Mouse (Mus musculus): Measurements from ENCODE around the gene Lilra6.
"Not testable (repeated sequence)": the region's sequence is repeated elsewhere in the genome, so short reads cannot be mapped to it uniquely, and the experiment has no call there.

The Lilra6 gene

DNA sequence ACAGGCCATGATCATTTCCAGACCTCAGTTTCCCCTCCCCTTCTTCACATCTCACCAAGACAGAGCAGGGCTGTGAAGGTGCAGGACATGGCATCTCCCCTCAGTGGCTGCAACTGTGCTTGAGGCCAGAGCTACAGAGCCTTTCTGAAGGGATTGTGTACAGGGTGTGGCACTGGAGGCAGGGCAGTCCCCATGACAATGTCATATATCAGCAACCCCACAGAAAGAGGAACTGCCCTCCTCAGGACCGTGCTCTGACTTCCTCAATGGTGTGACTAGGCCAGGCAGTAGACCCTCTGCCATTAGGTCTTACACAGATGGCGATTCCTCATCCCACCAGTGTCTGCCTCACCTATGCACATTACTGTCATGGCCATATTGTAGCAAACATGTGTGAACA lies at the start of gene Lilra6:
Gene Lilra6 (minus strand): TSS at position 117 of the 400 bp plus-strand sequence.
- not testable (repeated sequence) for DNase-seq (ENCODE audit: low spot score)

DNA sequence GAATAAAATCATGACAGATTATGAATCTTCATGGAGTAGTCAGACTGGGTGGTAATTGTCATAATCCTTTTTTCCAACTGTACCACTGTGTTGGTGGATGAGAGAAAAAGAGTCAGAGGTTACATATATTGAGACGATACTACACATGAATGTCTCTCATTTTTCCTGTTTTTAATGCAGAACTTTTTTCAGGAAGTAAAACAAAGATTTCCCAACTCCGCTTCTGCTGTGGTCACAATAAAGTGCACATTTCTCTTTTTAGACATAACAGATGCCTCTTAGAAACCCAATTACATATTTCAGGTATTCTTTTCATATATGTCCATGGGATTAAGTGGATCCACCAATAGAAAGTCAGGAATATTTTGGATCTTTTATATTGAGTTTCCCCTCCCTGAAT lies 46.7 kb upstream of the Lilra6 start:
- DNase-seq (ENCODE audit: low spot score) = no peak

DNA sequence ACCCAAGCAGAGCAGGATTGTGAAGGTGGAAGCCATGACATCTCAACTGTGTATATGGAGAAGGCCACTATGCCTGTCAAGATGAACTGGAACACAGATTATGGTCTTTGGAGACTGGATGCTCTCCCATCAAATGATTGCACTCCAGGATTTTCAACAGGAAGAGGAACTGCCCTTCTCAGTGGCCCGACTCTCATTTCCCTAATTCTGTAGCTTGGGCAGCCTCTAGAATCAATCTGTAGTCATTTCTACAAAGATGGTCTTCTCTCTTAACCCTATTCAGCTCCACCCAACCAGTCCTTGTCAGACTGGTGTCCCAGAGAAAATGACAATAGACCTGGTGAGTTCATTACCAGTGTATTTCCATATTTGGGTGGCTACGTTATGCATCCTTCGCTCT lies 42.1 kb upstream of the Lilra6 start:
- DNase-seq (ENCODE audit: low spot score) = no peak

- DNase-seq (ENCODE audit: low spot score) = no peak
Observed at GRCm38 (mm10) chr7:3949159-3949558, 33.9 kb upstream of the Lilra6 start.

DNA sequence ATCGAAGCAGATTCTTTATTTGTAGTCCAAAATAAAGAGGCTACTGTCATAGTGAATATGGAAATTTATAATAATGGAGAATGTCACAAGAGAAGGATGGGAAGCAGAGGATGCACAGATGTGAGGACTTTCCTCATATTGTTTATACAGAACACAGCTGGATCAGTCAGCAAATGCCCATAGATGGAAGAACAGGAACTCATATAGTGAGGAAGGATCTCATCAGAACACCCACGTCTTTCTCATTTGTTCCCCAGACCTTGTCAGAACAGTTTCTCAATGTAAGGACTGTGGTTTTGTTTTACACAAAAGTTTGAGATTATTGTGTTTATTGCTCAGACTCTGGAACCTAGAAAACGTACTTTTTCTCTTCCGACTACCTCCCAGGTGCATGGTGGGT lies 32.9 kb upstream of the Lilra6 start:
- no peak for DNase-seq (ENCODE audit: low spot score)

GRCm38 (mm10) chr7:3946117-3946516 lies 30.8 kb upstream of the Lilra6 start:
- no peak for DNase-seq (ENCODE audit: low spot score)

- peak; percentile 6 for DNase-seq (ENCODE audit: low spot score)
Observed at GRCm38 (mm10) chr7:3940915-3941314, 25.6 kb upstream of the Lilra6 start.

DNA sequence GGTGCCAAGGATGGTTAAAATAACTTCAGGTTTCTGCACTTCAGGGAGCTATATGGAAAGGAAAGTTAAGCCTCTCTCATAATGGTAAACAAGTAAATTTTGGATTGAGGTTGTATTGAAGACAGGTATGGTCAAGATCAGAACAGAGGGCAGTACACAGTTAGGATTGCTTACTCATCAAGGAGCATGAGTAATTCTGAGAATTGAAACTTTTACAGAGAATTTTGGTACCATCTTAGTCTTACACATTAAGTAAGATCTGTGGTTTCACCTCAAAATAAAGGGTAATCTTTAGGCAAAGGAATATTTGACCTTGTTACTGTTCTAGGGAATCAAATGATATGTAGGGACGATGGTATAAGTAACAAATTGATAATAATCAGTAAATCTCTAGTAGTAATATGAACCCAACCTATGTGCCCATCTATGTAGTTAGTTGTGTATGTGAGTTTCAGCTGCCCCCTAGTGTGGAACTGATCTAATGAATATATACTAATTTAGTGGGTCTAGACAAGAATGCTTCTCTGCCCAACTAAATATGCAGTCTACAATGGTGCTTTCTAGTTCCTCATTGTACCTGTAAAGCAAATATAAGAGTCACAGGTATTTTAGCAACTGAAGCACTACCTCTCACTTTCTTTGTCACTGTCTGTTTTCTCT lies 24.7 kb upstream of the Lilra6 start:
- DNase-seq (ENCODE audit: low spot score) = no peak

DNA sequence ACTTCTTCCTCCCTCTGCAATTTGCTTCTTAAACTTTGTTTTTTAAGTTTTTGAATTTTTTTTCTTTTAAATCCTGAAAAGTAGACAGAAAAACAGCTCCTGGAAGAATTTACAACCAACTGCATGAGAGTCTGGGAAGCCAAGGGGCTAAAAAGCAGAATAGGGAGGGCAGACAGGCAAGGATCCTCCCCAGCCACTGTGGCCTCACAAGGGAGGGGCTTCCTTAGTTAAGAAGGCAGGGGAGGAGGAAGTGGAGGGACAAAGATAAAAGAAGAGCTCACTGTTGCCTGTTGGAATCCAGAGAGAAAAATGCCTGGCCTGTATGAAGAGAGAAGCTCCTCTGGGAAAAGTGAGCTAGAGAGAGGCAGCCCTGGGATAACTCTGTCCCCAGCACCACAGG lies 20.2 kb upstream of the Lilra6 start:
- DNase-seq (ENCODE audit: low spot score) = not testable (repeated sequence)

GRCm38 (mm10) chr7:3903704-3904103 lies 11.6 kb downstream of the Lilra6 start:
- no peak for DNase-seq (ENCODE audit: low spot score)

DNA sequence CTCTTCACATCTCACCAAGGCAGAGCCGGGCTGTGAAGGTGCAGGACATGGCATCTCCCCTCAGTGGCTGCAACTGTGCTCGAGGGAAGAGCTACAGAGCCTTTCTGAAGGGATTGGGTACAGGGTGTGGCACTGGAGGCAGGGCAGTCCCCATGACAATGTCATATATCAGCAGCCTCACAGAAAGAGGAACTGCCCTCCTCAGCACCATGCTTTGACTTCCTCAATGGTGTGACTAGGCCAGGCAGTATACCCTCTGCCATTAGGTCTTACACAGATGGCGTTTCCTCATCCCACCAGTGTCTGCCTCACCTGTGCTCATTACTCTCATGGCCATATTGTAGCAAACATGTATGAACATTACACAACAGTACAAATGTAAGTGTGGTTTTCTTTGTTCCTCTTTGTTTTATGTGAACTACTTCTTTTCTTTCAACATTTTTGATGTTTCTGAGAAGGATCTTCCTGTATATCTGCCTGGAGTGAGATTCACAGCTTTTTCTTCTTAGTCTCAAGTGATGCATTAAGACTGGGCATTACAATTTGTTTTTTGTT lies 17.2 kb downstream of the Lilra6 start, which contains the start of gene Gm14548:
Gene Gm14548 (minus strand): TSS at position 85 of the 555 bp plus-strand sequence.
- DNase-seq (ENCODE audit: low spot score) = not testable (repeated sequence)

DNA sequence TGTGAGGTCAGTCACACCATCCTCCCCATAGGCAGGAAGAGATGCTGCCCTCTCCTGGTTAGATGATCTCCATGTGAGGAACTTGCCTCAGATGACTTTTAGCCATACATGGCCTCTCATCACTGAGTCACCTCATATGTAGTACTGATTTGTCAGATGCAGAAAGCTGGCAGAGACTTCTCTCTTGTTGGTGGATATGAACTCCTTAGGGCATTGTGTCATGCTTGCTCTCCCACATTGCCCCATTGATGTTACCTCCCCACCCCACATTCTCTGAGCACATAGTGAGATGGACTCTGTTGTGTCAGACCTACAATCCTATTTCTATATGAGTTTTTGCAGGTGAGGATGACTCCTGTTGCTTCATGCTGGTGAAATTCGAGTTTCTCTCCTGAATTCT lies 40.3 kb downstream of the Lilra6 start:
- not testable (repeated sequence) for DNase-seq (ENCODE audit: low spot score)
